Mouse (Mus musculus): ENCODE results near the gene N4bp2l1. TPM values are rescaled to one million over a fixed set of nuclear protein-coding genes. Genes with fewer than 3 reads are reported as not detected.

N4bp2l1 gene
- polyA plus RNA-seq, 1 experiment from 2014 or later, result 8.6 TPM

DNA sequence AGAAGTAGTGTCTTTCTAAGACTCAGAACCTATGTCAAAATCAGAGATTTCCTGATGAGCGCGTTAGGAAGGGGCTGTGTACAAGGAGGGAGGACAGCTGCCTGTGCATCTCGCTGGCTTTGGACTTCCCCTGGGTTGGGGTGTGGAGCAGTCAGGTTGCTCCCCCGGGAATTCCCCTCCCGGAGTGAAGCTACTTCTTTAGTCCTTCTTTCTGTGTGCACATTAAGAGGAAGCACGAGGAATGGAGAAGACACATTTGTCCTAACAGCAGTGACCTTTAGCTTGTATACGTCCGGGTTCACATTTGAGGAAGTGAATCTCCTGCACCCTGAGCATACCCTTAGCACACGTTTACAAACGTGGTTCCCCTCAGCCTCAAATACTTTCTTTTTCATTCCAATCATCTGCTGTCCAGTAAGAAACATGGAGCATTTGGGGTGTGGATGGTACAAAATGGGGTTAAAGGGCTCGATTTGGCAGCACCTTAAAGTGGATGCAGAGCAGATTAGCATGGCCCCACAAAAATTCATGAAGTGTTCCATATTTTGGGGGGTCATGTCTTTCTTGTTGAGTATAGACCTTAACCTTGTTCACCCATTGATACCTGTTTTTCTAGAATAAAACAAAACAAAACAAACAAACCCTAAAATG lies 1.5 kb downstream of the N4bp2l1 start:
- H3K27ac ChIP-seq, result no peak overlapping the region
- H3K9ac ChIP-seq, result no peak overlapping the region
- H3K4me1 ChIP-seq (replicated peaks), result peaks cover 19% of the 10 kb centered on the region
- no peaks in the 10 kb centered on the region for H3K36me3 ChIP-seq
- no peak overlapping the region; the same call in 1 of the 2 replicates for H3K4me2 ChIP-seq
- H3K9me3 ChIP-seq, result no peaks in the 10 kb centered on the region
- no peak overlapping the region for H3K4me3 ChIP-seq
- WGBS, result 46% methylated on average over 11 of the region's 11 CpGs
- no peak for ATAC-seq (ENCODE audit: low FRiP score)
- H3K27me3 ChIP-seq, result peaks cover 49% of the 10 kb centered on the region

DNA sequence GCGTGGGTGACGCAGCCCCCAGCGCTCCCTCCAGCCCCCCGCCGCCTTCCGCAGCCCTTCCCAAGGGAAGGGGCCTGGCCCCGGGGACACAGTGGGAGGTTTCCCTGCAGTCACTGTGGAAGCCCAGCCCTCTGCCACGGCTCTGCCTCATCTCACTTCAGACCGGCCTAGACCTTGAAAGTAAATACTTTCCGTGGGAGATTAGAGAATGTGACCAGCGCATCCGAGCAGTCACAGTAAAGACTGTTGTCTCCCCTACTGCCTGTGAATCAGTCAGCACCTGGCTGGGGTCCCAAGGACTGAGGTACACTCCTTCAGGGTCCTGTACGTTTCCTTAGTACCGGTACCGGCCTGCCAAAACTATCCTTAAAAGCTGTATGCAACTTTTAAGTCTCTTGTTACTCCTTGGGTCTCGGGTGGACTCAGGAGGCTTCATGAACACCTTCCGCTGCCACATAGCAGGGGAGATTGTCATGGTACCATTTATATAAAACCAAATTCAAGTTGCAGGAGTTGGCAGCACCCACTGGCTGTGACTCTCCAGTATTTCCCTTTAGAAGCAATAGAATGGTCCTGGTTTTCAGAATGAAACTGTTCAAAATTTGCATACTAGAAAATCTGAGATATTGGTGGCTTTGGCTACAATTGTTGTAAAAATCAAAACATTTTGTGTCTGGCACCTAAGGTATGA lies 2.2 kb downstream of the N4bp2l1 start:
- no peaks in the 10 kb centered on the region for H3K9me3 ChIP-seq
- peaks cover 49% of the 10 kb centered on the region for H3K27me3 ChIP-seq
- H3K27ac ChIP-seq, result no peak overlapping the region; the same call in 1 of the 2 replicates
- H3K9ac ChIP-seq, result peak overlapping the region; percentile 84
- H3K36me3 ChIP-seq, result no peaks in the 10 kb centered on the region
- peaks cover 19% of the 10 kb centered on the region for H3K4me1 ChIP-seq (replicated peaks)
- peak; percentile 76; the same call in 1 of the 2 replicates for ATAC-seq (ENCODE audit: low FRiP score)
- peak overlapping the region; percentile 84 for H3K4me3 ChIP-seq
- WGBS, result 8% methylated on average over 17 of the region's 17 CpGs
- H3K4me2 ChIP-seq, result peak overlapping the region; percentile 98

DNA sequence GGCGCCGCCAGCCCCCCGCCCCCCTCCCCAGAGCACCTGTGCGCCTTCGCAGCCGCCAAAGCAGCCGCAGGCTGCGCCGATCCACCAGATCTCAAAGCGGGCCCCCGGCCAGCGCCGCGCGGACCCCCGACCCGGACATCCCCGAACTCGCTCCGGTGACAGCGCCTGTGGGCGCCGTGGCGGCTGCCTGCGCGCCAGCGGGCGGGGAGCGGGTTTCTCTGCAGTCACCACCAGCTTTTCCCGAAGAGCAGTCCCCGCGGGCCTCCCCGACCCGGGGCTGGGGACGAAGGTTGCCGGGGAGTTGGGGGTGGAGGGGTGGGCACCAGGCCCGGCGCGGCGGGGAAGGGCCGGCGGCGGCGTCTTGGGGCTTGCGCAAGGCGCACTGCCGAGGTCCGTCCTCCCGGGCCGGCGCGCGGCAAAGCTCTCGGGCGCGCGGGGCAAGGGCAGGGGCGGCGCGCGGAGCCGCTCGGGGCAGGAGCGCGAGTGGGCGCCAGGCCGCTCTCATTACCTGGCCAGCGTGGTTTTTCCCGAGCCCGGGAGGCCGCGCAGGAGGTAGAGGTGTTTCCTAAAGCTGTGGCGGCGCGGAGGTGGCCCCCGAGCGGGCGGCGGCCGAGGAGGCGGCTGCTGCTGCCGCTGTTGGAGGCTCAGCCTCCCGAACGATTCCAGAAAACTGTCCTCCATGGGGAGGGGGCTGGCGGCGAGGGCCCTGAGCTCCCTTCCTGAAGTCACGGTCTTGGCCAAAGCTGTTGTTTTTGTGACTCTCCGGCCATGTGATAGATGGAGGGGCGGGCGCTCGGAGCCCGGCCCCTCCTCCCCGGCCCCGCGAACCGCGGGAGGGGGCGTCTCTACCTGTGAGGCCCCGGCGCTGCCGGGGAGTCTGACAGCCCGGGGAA lies 3.0 kb downstream of the N4bp2l1 start:
- no peaks in the 10 kb centered on the region for H3K9me3 ChIP-seq
- peak overlapping the region; percentile 84 for H3K9ac ChIP-seq
- ATAC-seq (ENCODE audit: low FRiP score), result peak; percentile 85
- H3K4me2 ChIP-seq, result peak overlapping the region; percentile 98
- H3K4me3 ChIP-seq, result peak overlapping the region; percentile 84
- H3K27me3 ChIP-seq, result peaks cover 49% of the 10 kb centered on the region
- H3K36me3 ChIP-seq, result no peaks in the 10 kb centered on the region
- 1% methylated on average over 89 of the region's 102 CpGs for WGBS
- H3K27ac ChIP-seq, result peak overlapping the region; percentile 23; the same call in 1 of the 2 replicates
- H3K4me1 ChIP-seq (replicated peaks), result peaks cover 19% of the 10 kb centered on the region

DNA sequence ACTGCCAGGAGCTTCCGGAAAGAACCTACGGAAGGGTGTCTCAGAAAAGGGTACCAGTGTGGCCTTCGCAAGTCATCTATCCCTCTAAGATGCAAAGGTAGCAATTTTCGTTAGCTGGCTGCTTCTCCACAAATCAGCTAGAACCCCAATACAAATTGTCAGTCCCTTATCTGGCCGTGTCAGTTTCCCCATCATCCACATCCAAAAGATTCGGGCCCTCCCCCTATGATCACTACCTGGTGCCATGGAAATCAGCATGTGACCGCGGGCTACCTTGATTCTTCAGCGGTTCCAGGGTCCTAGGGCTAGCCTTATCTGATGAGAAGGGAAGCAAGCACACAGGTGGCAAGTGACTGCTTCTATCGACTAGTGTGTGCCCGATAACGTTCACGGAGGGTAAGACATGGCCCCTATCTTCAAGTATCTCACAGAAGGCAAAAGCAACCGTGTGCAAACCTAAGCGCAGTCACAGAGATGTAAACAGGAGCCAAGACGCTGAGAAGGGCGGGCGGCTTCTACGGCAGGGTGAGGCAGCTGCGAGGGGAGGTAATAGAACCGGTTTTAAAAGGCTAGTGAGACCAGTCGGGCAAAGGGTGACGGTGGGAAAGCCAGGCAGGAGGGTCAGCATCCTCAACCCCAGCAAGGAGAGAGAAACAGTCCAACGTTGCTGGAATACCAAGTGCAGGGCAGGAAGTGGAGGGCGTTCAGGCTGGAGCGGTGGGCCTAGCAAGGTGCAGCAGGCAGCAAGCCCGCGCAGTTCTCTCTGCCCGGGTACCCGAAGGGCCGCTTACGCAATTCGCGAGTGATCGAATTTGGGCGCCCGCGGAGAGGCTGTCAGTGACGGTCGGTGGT lies 3.9 kb downstream of the N4bp2l1 start:
- Histone ChIP-seq H3K4me2 (peak overlapping the region; percentile 98), H3K9me3 (no peaks in the 10 kb centered on the region), H3K27me3 (peaks cover 49% of the 10 kb centered on the region), H3K4me1 (replicated peaks) (peaks cover 19% of the 10 kb centered on the region), H3K9ac (peak overlapping the region; percentile 84), H3K27ac (no peak overlapping the region), H3K36me3 (no peaks in the 10 kb centered on the region), H3K4me3 (peak overlapping the region; percentile 84)
- WGBS, result 13% methylated on average over 30 of the region's 40 CpGs
- peak; percentile 25 for ATAC-seq (ENCODE audit: low FRiP score)

DNA sequence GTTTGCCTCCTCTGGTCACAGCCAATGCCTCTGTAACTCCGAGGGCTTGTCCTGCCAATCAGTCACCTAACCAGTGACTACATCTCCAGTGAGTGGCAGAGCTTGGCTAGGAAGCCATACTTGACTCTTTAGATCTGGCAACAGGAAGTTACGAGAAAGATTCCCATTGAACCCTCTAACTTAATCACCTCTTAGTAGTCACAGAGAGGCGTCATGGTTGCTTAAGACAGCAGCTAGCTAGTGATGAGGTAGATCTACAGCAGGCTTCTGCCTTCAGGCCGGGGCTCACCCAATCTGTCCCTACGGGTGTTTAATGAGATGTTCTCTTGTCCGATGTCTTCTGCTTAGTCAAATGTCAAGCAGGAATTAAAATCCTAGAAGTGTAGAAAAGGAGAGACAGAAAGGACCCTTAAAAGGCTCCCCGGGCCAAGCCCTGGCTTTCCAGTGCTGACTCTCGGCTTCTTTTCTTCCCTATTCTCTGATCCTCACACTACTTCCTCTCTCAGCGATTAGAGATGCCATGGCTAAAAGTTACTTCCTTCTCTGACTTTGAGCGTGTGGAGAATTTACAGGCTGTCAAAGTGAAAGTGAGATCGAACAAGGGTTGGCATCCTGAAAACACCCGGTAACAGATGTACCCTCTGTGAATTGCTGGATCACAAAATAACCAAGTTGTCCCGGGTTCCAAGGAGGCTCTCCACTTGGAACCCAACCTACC lies 4.6 kb downstream of the N4bp2l1 start:
- H3K36me3 ChIP-seq, result no peaks in the 10 kb centered on the region
- peaks cover 45% of the 10 kb centered on the region for H3K27me3 ChIP-seq
- ATAC-seq (ENCODE audit: low FRiP score), result no peak
- peaks cover 19% of the 10 kb centered on the region for H3K4me1 ChIP-seq (replicated peaks)
- no peaks in the 10 kb centered on the region for H3K9me3 ChIP-seq
- peak overlapping the region; percentile 84; the same call in 1 of the 2 replicates for H3K4me3 ChIP-seq
- H3K4me2 ChIP-seq, result peak overlapping the region; percentile 98
- no peak overlapping the region for H3K9ac ChIP-seq
- no peak overlapping the region for H3K27ac ChIP-seq
- 80% methylated on average over 13 of the region's 13 CpGs for WGBS

DNA sequence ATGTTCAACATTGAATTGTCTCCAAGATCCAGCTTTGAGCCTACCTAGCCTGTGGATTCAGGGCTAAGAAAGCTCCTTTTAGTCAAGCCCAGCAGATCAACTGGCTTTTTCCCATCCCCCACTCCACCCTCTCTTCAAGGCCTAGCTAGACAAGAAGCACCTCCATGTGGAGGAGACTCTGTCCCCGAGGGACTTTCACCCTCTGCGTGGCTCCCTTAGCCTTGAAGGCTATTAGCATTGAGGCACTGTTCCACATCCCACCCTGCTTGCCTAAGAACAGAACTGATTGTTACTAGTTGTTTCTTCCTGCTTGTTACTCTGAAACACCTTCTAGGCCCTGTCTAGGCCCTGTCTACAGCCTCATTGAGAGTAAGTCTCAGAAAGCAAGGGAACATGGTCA lies 7.0 kb downstream of the N4bp2l1 start:
- no peaks in the 10 kb centered on the region for H3K9me3 ChIP-seq
- H3K9ac ChIP-seq, result no peak overlapping the region
- WGBS, result 81% methylated on average over 2 of the region's 2 CpGs
- no peaks in the 10 kb centered on the region for H3K36me3 ChIP-seq
- H3K4me2 ChIP-seq, result no peak overlapping the region
- H3K4me1 ChIP-seq (replicated peaks), result peaks cover 17% of the 10 kb centered on the region
- H3K27me3 ChIP-seq, result peaks cover 21% of the 10 kb centered on the region
- no peak overlapping the region for H3K4me3 ChIP-seq
- no peak for ATAC-seq (ENCODE audit: low FRiP score)
- no peak overlapping the region for H3K27ac ChIP-seq

DNA sequence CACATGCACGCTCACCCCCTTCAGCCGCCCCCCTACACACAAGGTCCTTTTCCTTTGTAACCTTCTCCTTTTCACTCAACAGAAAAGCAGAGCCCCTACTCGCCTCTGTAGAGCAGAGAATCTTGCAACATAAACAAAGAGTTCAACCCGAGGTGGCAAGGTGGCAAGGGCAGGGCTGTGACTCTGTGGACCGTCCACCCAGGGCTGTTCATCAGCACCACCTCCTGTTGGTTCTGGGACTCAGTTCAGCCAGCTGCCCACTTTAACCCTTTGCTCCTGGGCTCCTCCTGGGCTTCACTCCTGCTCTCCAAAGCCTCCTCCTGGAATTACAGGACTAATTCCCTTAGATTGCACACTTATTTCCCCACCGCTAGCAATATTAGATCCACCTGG lies 12.7 kb downstream of the N4bp2l1 start:
- Histone ChIP-seq H3K27ac (no peak overlapping the region), H3K4me3 (no peak overlapping the region), H3K27me3 (no peaks in the 10 kb centered on the region), H3K36me3 (no peaks in the 10 kb centered on the region), H3K9me3 (no peaks in the 10 kb centered on the region), H3K4me1 (replicated peaks) (no peaks in the 10 kb centered on the region), H3K4me2 (no peak overlapping the region), H3K9ac (no peak overlapping the region)
- no peak for ATAC-seq (ENCODE audit: low FRiP score)
- 56% methylated on average over 6 of the region's 6 CpGs for WGBS

DNA sequence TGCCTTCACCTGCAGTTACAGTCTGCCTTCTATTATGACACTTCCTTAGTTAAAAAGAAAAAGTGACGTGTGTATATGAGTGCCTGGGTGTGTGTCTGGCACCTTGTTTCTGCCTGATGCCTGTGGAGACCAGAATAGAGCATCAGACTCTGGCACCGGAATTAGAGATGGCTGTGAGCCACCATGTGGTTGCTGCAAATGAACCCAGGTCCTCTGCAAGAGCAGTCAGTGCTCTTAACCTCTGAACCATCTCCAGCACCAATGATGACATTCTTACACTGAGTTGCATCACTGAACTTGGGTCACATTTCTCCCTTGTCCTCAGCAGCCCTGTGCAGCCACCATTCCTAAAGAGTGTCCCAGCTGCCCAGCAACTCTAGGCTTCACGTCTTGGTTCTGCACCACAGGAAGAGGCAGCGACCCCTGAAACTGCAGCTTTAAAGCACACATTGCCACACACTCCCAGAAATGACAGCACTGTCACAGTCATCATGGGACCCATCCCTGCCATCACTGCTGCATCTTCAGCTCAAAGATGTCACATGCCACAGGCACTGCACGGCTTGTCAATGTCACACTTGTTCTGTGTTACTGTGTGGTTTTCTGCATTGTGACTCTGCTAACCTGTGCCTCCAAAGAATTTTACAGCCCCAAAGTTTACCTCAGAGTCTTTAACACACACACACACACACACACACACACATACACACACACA lies 13.2 kb downstream of the N4bp2l1 start:
- Histone ChIP-seq H3K27me3 (no peaks in the 10 kb centered on the region), H3K4me3 (no peak overlapping the region), H3K27ac (no peak overlapping the region), H3K9ac (no peak overlapping the region), H3K9me3 (no peaks in the 10 kb centered on the region), H3K4me1 (replicated peaks) (no peaks in the 10 kb centered on the region), H3K36me3 (no peaks in the 10 kb centered on the region), H3K4me2 (no peak overlapping the region)
- no peak for ATAC-seq (ENCODE audit: low FRiP score)
- 69% methylated on average over 5 of the region's 5 CpGs for WGBS

DNA sequence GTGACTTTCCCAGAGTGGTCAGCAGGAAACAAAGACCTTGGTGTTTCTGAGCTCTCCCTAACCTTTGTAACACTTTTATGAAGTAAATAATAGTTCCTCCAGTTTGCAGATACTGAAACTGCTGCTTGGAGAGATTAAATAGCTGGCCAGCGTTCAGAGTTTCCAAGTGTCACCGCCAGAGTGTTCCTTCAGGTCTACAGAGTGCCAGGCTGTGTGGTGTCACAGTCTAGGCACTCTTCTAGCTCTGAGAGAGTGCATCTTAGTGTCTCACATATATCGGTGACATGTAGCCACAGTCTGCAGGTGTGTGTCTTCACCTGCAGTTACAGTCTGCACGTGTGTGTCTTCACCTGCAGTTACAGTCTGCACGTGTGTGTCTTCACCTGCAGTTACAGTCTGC lies 13.8 kb downstream of the N4bp2l1 start:
- H3K4me3 ChIP-seq, result no peak overlapping the region
- no peak overlapping the region for H3K4me2 ChIP-seq
- no peaks in the 10 kb centered on the region for H3K27me3 ChIP-seq
- H3K27ac ChIP-seq, result no peak overlapping the region
- no peaks in the 10 kb centered on the region for H3K4me1 ChIP-seq (replicated peaks)
- H3K9ac ChIP-seq, result no peak overlapping the region
- no peaks in the 10 kb centered on the region for H3K9me3 ChIP-seq
- no peak for ATAC-seq (ENCODE audit: low FRiP score)
- 83% methylated on average over 5 of the region's 5 CpGs for WGBS
- no peaks in the 10 kb centered on the region for H3K36me3 ChIP-seq

DNA sequence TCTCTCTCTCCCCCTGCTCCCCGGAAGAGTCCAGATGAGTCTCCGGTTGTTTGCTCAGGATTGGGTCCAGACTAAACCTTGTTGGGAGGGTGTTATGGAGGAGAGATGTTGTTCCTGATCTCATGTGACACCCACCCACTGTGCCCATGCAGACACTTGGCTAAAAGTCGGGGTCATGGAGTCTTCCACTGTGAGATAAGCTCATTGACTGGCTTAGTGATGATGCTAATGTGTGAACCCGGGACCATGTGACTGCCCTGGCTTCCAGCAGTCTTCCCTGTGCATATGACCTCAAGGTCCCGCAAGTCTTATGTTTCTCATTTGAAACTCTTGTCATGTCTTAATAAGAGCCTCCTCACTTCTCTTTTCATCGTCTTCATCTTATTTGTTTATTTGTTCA lies 15.8 kb downstream of the N4bp2l1 start:
- ATAC-seq (ENCODE audit: low FRiP score), result no peak
- H3K4me3 ChIP-seq, result no peak overlapping the region
- H3K36me3 ChIP-seq, result 0 out of 2 replicates have a peak, but pooled peaks cover 3% of the 10 kb centered on the region
- no peaks in the 10 kb centered on the region for H3K9me3 ChIP-seq
- no peak overlapping the region for H3K27ac ChIP-seq
- no peaks in the 10 kb centered on the region for H3K27me3 ChIP-seq
- H3K9ac ChIP-seq, result no peak overlapping the region
- 74% methylated on average over 6 of the region's 6 CpGs for WGBS
- no peaks in the 10 kb centered on the region for H3K4me1 ChIP-seq (replicated peaks)
- no peak overlapping the region for H3K4me2 ChIP-seq
